Mouse (Mus musculus): ENCODE measurements around the gene Rprd2. TPM values are rescaled to one million over a fixed set of nuclear protein-coding genes. Genes with fewer than 3 reads are reported as not detected.
"Not testable (repeated sequence)": the region's sequence is repeated elsewhere in the genome, so short reads cannot be mapped to it uniquely, and the experiment has no call there.

Rprd2 gene
- polyA plus RNA-seq, 1 experiment, result 8.5 TPM

GRCm38 (mm10) chr3:95819351-95819985 lies 805 bp upstream of the Rprd2 start:
- H3K36me3 ChIP-seq (ENCODE audit: control insufficient read depth, insufficient read depth), result no peaks in the 10 kb centered on the region
- peak overlapping the region; percentile 90 for H3K4me2 ChIP-seq (ENCODE audit: low read depth)
- peaks cover 40% of the 10 kb centered on the region for H3K79me2 ChIP-seq (ENCODE audit: control insufficient read depth, insufficient read depth)
- peak overlapping the region; percentile 99 for H3K4me3 ChIP-seq
- H3K27me3 ChIP-seq (ENCODE audit: control insufficient read depth, insufficient read depth, insufficient read length), result no peaks in the 10 kb centered on the region
- peak overlapping the region; percentile 82 for H3ac ChIP-seq (ENCODE audit: control insufficient read depth, insufficient read length)
- TF ChIP-seq CEBPB (IDR thresholded peaks at IDR 0.05; ENCODE audit: insufficient read depth, poor library complexity, severe bottlenecking), result no peak
- TF ChIP-seq TCF3 (IDR thresholded peaks at IDR 0.05; ENCODE audit: insufficient read length, low read depth), result no peak
- TF ChIP-seq REST (IDR thresholded peaks at IDR 0.05; ENCODE audit: insufficient read depth, insufficient read length), result no peak
- TF ChIP-seq SRF (IDR thresholded peaks at IDR 0.05; ENCODE audit: control insufficient read depth, insufficient read length, low read depth), result no peak
- peak; percentile 78 for TF ChIP-seq POLR2AphosphoS2 (IDR thresholded peaks at IDR 0.05; ENCODE audit: insufficient read length, low read depth)
- TF ChIP-seq TCF12 (IDR thresholded peaks at IDR 0.05; ENCODE audit: insufficient read depth, poor library complexity, severe bottlenecking), result no peak
- TF ChIP-seq USF1 (IDR thresholded peaks at IDR 0.05; ENCODE audit: low read depth), result no peak
- no peak for TF ChIP-seq MAX (IDR thresholded peaks at IDR 0.05; ENCODE audit: low read depth)
- peak in 2 of 3 experiments; percentile 18 to 72 for TF ChIP-seq MYOD1 (IDR thresholded peaks at IDR 0.05; ENCODE audit: control insufficient read depth in 1 of 3, insufficient read length in 2 of 3, low read depth in 2 of 3)
- TF ChIP-seq E2F4 (IDR thresholded peaks at IDR 0.05; ENCODE audit: insufficient read depth), result no peak
- TF ChIP-seq POLR2A (IDR thresholded peaks at IDR 0.05; ENCODE audit: insufficient read length, low read depth), result peak; percentile 75
- peak in 2 of 3 experiments; percentile 19 to 21 for TF ChIP-seq MYOG (IDR thresholded peaks at IDR 0.05; ENCODE audit: control insufficient read depth in 1 of 3, insufficient read depth in 1 of 3, insufficient read length in 2 of 3, low read depth in 2 of 3)

GRCm38 (mm10) chr3:95818026-95818511 lies 594 bp downstream of the Rprd2 start:
- Histone ChIP-seq H3K4me3 (peak overlapping the region; percentile 99), H3K79me2 (ENCODE audit: control insufficient read depth, insufficient read depth) (peaks cover 54% of the 10 kb centered on the region), H3K27me3 (ENCODE audit: control insufficient read depth, insufficient read depth, insufficient read length) (no peaks in the 10 kb centered on the region), H3ac (ENCODE audit: control insufficient read depth, insufficient read length) (peak overlapping the region; percentile 82), H3K4me2 (ENCODE audit: low read depth) (peak overlapping the region; percentile 68), H3K36me3 (ENCODE audit: control insufficient read depth, insufficient read depth) (no peaks in the 10 kb centered on the region)
- no peak for TF ChIP-seq USF1 (IDR thresholded peaks at IDR 0.05; ENCODE audit: low read depth)
- TF ChIP-seq CEBPB (IDR thresholded peaks at IDR 0.05; ENCODE audit: insufficient read depth, poor library complexity, severe bottlenecking), result no peak
- no peak for TF ChIP-seq POLR2AphosphoS2 (IDR thresholded peaks at IDR 0.05; ENCODE audit: insufficient read length, low read depth)
- no peak for TF ChIP-seq SRF (IDR thresholded peaks at IDR 0.05; ENCODE audit: control insufficient read depth, insufficient read length, low read depth)
- no peak for TF ChIP-seq MYOD1 (IDR thresholded peaks at IDR 0.05; ENCODE audit: control insufficient read depth in 1 of 3, insufficient read length in 2 of 3, low read depth in 2 of 3)
- TF ChIP-seq MYOG (IDR thresholded peaks at IDR 0.05; ENCODE audit: control insufficient read depth in 1 of 3, insufficient read depth in 1 of 3, insufficient read length in 2 of 3, low read depth in 2 of 3), result no peak
- no peak for TF ChIP-seq REST (IDR thresholded peaks at IDR 0.05; ENCODE audit: insufficient read depth, insufficient read length)
- TF ChIP-seq E2F4 (IDR thresholded peaks at IDR 0.05; ENCODE audit: insufficient read depth), result no peak
- no peak for TF ChIP-seq TCF3 (IDR thresholded peaks at IDR 0.05; ENCODE audit: insufficient read length, low read depth)
- no peak for TF ChIP-seq POLR2A (IDR thresholded peaks at IDR 0.05; ENCODE audit: insufficient read length, low read depth)
- TF ChIP-seq TCF12 (IDR thresholded peaks at IDR 0.05; ENCODE audit: insufficient read depth, poor library complexity, severe bottlenecking), result no peak

DNA sequence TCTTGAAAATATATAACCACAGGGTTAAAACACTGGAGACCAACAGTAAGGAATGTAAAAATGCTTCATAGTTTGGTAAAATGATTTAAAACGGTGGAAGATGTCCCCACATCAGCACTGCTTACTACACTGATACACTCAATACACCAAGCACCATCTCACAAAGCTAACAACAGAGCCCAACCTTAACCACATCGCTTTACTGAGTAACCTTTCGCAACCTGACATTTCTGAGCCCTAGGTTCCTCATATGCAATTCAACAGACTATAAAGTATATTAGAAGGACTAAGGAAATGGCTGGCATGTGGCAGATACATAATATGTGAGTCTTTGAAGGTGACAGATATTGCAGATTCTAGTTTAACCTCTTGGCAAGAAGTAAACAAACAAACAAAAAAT lies 2.0 kb downstream of the Rprd2 start:
- Histone ChIP-seq H3K4me3 (peak overlapping the region; percentile 99), H3K79me2 (ENCODE audit: control insufficient read depth, insufficient read depth) (peaks cover 68% of the 10 kb centered on the region), H3K36me3 (ENCODE audit: control insufficient read depth, insufficient read depth) (no peaks in the 10 kb centered on the region), H3K4me2 (ENCODE audit: low read depth) (peak overlapping the region; percentile 68), H3ac (ENCODE audit: control insufficient read depth, insufficient read length) (no peak overlapping the region), H3K27me3 (ENCODE audit: control insufficient read depth, insufficient read depth, insufficient read length) (no peaks in the 10 kb centered on the region)
- TF ChIP-seq MAX (IDR thresholded peaks at IDR 0.05; ENCODE audit: low read depth) (no peak), TCF12 (IDR thresholded peaks at IDR 0.05; ENCODE audit: insufficient read depth, poor library complexity, severe bottlenecking) (no peak), USF1 (IDR thresholded peaks at IDR 0.05; ENCODE audit: low read depth) (no peak), MYOG (IDR thresholded peaks at IDR 0.05; ENCODE audit: control insufficient read depth in 1 of 3, insufficient read depth in 1 of 3, insufficient read length in 2 of 3, low read depth in 2 of 3) (no peak), SRF (IDR thresholded peaks at IDR 0.05; ENCODE audit: control insufficient read depth, insufficient read length, low read depth) (no peak), TCF3 (IDR thresholded peaks at IDR 0.05; ENCODE audit: insufficient read length, low read depth) (no peak), MYOD1 (IDR thresholded peaks at IDR 0.05; ENCODE audit: control insufficient read depth in 1 of 3, insufficient read length in 2 of 3, low read depth in 2 of 3) (no peak), CEBPB (IDR thresholded peaks at IDR 0.05; ENCODE audit: insufficient read depth, poor library complexity, severe bottlenecking) (no peak), POLR2A (IDR thresholded peaks at IDR 0.05; ENCODE audit: insufficient read length, low read depth) (no peak), E2F4 (IDR thresholded peaks at IDR 0.05; ENCODE audit: insufficient read depth) (no peak), REST (IDR thresholded peaks at IDR 0.05; ENCODE audit: insufficient read depth, insufficient read length) (no peak), POLR2AphosphoS2 (IDR thresholded peaks at IDR 0.05; ENCODE audit: insufficient read length, low read depth) (no peak)

GRCm38 (mm10) chr3:95808384-95808783 lies 10.3 kb downstream of the Rprd2 start:
- no peak overlapping the region for H3ac ChIP-seq (ENCODE audit: control insufficient read depth, insufficient read length)
- no peak overlapping the region for H3K4me2 ChIP-seq (ENCODE audit: low read depth)
- H3K79me2 ChIP-seq (ENCODE audit: control insufficient read depth, insufficient read depth), result peaks cover 98% of the 10 kb centered on the region
- TF ChIP-seq MYOG (IDR thresholded peaks at IDR 0.05; ENCODE audit: control insufficient read depth in 1 of 3, insufficient read depth in 1 of 3, insufficient read length in 2 of 3, low read depth in 2 of 3) (no peak), E2F4 (IDR thresholded peaks at IDR 0.05; ENCODE audit: insufficient read depth) (no peak), SRF (IDR thresholded peaks at IDR 0.05; ENCODE audit: control insufficient read depth, insufficient read length, low read depth) (no peak), REST (IDR thresholded peaks at IDR 0.05; ENCODE audit: insufficient read depth, insufficient read length) (no peak), CEBPB (IDR thresholded peaks at IDR 0.05; ENCODE audit: insufficient read depth, poor library complexity, severe bottlenecking) (no peak), MYOD1 (IDR thresholded peaks at IDR 0.05; ENCODE audit: control insufficient read depth in 1 of 3, insufficient read length in 2 of 3, low read depth in 2 of 3) (no peak), TCF12 (IDR thresholded peaks at IDR 0.05; ENCODE audit: insufficient read depth, poor library complexity, severe bottlenecking) (no peak), POLR2A (IDR thresholded peaks at IDR 0.05; ENCODE audit: insufficient read length, low read depth) (no peak), POLR2AphosphoS2 (IDR thresholded peaks at IDR 0.05; ENCODE audit: insufficient read length, low read depth) (no peak), TCF3 (IDR thresholded peaks at IDR 0.05; ENCODE audit: insufficient read length, low read depth) (no peak), USF1 (IDR thresholded peaks at IDR 0.05; ENCODE audit: low read depth) (no peak), MAX (IDR thresholded peaks at IDR 0.05; ENCODE audit: low read depth) (no peak)
- H3K27me3 ChIP-seq (ENCODE audit: control insufficient read depth, insufficient read depth, insufficient read length), result no peaks in the 10 kb centered on the region
- peaks cover 8% of the 10 kb centered on the region for H3K36me3 ChIP-seq (ENCODE audit: control insufficient read depth, insufficient read depth)
- H3K4me3 ChIP-seq, result no peak overlapping the region

GRCm38 (mm10) chr3:95807630-95808029 lies 11.0 kb downstream of the Rprd2 start:
- not testable (repeated sequence) for H3K4me3 ChIP-seq; H3ac ChIP-seq (ENCODE audit: control insufficient read depth, insufficient read length); H3K36me3 ChIP-seq (ENCODE audit: control insufficient read depth, insufficient read depth); H3K4me2 ChIP-seq (ENCODE audit: low read depth); H3K27me3 ChIP-seq (ENCODE audit: control insufficient read depth, insufficient read depth, insufficient read length)
- H3K79me2 ChIP-seq (ENCODE audit: control insufficient read depth, insufficient read depth), result peaks cover 98% of the 10 kb centered on the region
